Mouse (Mus musculus): ENCODE measurements around the gene Nr2f2. TPM values are rescaled to one million over a fixed set of nuclear protein-coding genes. Genes with fewer than 3 reads are reported as not detected.

The Nr2f2 gene
- polyA plus RNA-seq (2016; fragmentation: Nextera tagmentation; extraction: Ambion mirVana) = 129 and 162 TPM in 2 replicates

DNA sequence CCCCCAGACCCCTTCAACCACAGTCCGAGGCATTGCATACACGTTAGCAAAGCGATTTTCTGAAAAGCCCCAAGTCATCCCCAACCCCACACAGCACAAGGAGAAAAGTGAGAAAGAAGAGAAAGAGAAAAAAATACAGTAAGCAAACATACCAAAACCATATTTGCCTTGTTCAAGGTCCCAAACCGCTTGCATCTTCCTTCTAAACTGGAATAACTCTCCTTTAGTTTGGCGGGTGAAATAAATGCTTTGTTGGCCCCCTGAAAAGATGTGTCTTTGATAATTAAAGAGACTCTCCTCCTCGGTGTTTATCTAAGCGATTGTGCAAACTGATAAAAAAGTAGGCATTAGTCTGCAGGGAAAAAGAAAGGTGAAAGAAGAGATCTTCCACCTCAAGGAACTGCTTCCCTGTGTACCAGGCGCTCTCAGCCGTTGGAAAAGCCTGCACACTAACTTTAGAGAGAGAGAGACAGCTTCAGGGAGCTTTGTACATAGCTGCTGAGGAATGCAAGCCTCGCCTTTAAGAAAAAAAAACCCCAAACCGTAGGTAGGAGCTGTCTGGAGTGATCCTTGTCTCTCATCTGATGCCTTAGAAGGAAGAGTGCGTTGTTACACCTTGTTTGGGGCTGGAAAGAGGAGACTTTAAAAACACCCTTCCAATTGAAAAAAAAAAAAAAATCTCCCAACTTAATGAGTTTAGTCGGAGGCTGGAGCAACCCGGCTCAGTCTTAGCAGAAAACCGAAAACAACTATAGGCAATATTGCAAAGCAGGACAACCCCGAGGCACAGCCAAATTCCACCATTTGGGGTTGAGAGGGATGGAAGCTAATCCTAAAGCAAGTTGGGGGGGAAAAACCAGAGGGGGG is at the start of gene Nr2f2:
TSS of gene Nr2f2 (minus strand) at position 795 of the 867 bp plus-strand sequence.
- Histone ChIP-seq H3K27ac (peak within 1 kb of the TSS; percentile 96), H3K36me3 (replicated peaks) (no peaks in the 10 kb centered on the region), H3K9me3 (no peaks in the 10 kb centered on the region), H3K27me3 (peaks cover 50% of the 10 kb centered on the region), H3K4me3 (replicated peaks) (peak within 1 kb of the TSS; percentile 54), H3K4me1 (peaks cover 24% of the 10 kb centered on the region), H3K4me2 (peak within 1 kb of the TSS; percentile 61), H3K9ac (peak within 1 kb of the TSS; percentile 80)
- no peak for ATAC-seq (ENCODE audit: low FRiP score)
- WGBS = 1% methylated on average over 16 of the region's 16 CpGs

DNA sequence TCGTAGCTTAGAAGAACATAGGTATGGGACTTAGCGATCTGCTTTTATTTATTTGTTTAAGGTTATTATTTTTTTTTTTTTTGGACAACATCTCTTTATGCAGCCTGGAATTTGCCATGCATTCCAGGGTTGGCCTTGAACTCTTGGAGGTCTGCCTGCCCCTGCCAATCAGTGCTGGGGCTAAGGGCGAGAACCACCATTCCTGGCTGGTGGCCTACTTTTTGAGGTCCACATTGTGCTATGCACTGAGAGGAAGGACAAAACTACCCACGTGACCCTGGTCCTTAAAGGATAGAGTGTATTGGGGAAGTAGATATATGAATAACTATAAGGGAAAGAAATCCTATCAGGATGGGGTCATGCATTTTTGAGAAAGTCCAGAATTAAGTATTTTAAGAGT is 47.9 kb upstream of the Nr2f2 start:
- Histone ChIP-seq H3K9ac (no peak overlapping the region), H3K9me3 (no peaks in the 10 kb centered on the region), H3K27ac (no peak overlapping the region), H3K36me3 (replicated peaks) (peaks cover 8% of the 10 kb centered on the region; the same call in 1 of the 2 replicates), H3K4me1 (no peaks in the 10 kb centered on the region), H3K27me3 (no peaks in the 10 kb centered on the region), H3K4me3 (replicated peaks) (no peak overlapping the region), H3K4me2 (no peak overlapping the region)
- WGBS = 89% methylated on average over 4 of the region's 4 CpGs
- no peak for ATAC-seq (ENCODE audit: low FRiP score)

DNA sequence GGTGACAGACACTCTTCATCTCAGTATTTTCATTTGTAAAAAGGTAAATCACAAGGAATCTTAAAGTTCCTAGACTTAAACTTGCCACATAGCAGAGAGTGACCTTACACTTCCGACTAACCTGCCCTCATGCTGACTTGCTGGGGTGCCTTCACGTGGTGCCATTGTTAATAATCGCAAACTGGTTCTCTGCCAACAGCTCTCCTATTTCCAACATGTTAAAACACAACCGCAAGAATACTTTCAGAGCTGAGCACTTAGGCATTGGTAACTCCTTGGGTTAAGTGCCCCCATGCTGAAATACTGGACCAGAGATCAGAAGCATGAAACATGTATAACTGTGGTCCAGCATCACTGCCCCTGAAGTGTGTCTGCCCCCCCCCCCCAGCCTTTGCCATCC is 47.1 kb upstream of the Nr2f2 start:
- no peaks in the 10 kb centered on the region for H3K9me3 ChIP-seq
- no peak overlapping the region for H3K4me3 ChIP-seq (replicated peaks)
- no peak overlapping the region for H3K4me2 ChIP-seq
- H3K9ac ChIP-seq = no peak overlapping the region
- WGBS = 81% methylated on average over 4 of the region's 4 CpGs
- no peaks in the 10 kb centered on the region for H3K4me1 ChIP-seq
- H3K36me3 ChIP-seq (replicated peaks) = peaks cover 8% of the 10 kb centered on the region; the same call in 1 of the 2 replicates
- no peak for ATAC-seq (ENCODE audit: low FRiP score)
- H3K27me3 ChIP-seq = no peaks in the 10 kb centered on the region
- H3K27ac ChIP-seq = no peak overlapping the region

DNA sequence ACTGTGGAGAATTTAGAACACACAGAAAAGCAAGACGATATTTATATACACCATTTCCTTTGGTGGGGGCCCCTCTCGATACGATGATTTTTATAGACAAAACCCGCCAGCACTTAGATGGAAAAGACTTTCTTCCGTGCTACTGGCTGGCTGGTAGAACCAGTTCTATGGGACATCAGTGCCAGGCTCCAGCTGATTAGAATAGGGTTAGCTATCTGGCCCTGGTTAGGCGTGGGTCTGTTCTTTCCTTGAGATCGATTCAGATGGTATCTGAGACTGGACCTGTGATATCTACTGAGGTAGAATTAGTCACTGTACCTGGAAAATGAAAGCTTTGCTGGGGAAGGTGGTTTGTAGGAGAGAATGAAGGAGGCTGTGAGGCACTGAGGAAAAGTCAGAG is 46.4 kb upstream of the Nr2f2 start:
- Histone ChIP-seq H3K27me3 (no peaks in the 10 kb centered on the region), H3K36me3 (replicated peaks) (peaks cover 8% of the 10 kb centered on the region; the same call in 1 of the 2 replicates), H3K4me2 (no peak overlapping the region), H3K9me3 (no peaks in the 10 kb centered on the region), H3K27ac (no peak overlapping the region), H3K4me1 (no peaks in the 10 kb centered on the region), H3K9ac (no peak overlapping the region), H3K4me3 (replicated peaks) (no peak overlapping the region)
- 92% methylated on average over 7 of the region's 7 CpGs for WGBS
- ATAC-seq (ENCODE audit: low FRiP score) = no peak

DNA sequence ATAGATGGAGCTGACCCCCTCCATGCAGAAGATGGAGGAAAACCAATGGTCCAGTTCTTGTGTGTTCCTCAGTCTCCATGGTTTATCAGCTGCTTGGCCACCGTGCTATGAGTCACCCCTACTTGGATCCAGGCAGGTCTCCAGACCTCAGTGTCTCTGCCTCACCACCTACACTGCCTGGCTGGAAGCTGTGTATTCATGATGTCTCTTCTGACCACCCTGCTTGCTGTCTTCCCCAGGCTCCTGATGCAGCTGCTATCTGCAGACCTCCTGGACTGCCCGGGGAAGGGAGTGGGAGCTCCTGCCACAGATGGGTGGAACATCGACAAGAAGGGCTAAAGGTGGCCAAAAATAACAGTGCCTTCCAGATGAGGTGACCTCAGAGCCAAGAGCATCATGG is 43.8 kb upstream of the Nr2f2 start:
- Histone ChIP-seq H3K4me3 (replicated peaks) (no peak overlapping the region), H3K27me3 (no peaks in the 10 kb centered on the region), H3K9me3 (no peaks in the 10 kb centered on the region), H3K4me1 (no peaks in the 10 kb centered on the region), H3K4me2 (no peak overlapping the region), H3K36me3 (replicated peaks) (peaks cover 8% of the 10 kb centered on the region; the same call in 1 of the 2 replicates), H3K9ac (no peak overlapping the region), H3K27ac (no peak overlapping the region)
- WGBS = 89% methylated on average over 3 of the region's 3 CpGs
- ATAC-seq (ENCODE audit: low FRiP score) = no peak

DNA sequence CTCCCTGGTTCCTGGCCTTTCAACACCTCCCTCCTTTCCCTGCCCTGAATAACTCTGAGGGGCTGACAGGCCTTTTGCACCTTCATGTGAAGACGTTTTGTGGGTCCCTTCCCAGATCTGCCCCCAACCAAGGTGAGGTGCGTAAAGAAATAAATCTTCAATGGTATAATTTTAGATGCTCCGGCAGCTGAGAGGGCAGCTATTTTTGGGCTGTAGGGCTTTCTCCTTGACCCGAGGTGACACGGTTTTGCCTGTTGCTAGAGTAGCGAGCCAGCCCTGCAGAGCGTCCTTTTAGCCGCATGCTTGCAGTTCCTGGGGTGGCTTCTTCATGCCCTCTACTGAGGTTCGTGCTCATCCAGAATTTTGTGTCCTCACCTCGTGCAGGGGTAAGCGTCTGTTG is 43.4 kb upstream of the Nr2f2 start:
- Histone ChIP-seq H3K4me1 (no peaks in the 10 kb centered on the region), H3K36me3 (replicated peaks) (peaks cover 8% of the 10 kb centered on the region; the same call in 1 of the 2 replicates), H3K4me3 (replicated peaks) (no peak overlapping the region), H3K4me2 (no peak overlapping the region), H3K9me3 (no peaks in the 10 kb centered on the region), H3K27ac (no peak overlapping the region), H3K27me3 (no peaks in the 10 kb centered on the region), H3K9ac (no peak overlapping the region)
- ATAC-seq (ENCODE audit: low FRiP score) = no peak
- 93% methylated on average over 11 of the region's 11 CpGs for WGBS

DNA sequence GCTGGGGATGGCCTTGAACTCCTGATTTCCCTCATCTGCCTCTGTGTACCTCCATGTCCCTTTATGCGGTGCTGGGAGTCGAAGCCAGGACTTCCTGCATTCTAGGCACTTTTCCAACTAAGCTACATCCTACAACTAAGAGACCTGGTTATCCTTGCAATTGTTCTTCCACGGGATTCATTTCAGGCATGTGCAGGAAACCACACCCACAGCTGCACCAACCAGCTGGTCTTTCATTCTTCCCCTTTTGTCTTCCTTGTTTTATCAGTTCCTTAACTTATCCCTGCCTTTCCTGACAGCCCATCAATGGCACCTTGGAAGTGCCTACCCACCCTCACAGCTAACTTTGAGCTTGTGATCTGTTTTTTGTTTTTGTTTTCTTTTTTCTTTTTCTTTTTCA is 42.3 kb upstream of the Nr2f2 start:
- Histone ChIP-seq H3K27me3 (no peaks in the 10 kb centered on the region), H3K27ac (no peak overlapping the region), H3K4me3 (replicated peaks) (no peak overlapping the region), H3K9me3 (no peaks in the 10 kb centered on the region), H3K36me3 (replicated peaks) (peaks cover 17% of the 10 kb centered on the region), H3K4me2 (no peak overlapping the region), H3K9ac (no peak overlapping the region), H3K4me1 (no peaks in the 10 kb centered on the region)
- WGBS = 84% methylated on average over 3 of the region's 3 CpGs
- ATAC-seq (ENCODE audit: low FRiP score) = no peak

DNA sequence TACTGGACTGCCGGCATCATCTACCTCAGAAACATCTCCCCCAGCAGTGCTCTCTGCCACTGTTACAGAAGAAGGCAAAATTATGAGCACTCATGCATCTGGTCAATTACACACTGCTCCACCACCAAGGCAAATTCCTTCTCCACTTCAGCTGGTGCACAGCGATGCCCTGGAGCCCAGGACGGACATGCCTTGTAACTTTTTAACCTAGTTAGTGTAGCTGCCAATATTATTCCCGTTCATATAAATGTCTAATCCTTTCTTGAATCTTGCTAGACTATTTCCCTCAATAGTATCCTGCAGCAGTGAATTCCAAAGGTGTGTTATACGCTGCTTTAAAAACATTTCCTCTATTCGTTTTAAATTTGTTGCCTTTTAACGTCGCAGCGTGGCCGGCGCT is 40.6 kb upstream of the Nr2f2 start:
- Histone ChIP-seq H3K36me3 (replicated peaks) (peaks cover 21% of the 10 kb centered on the region), H3K4me2 (no peak overlapping the region), H3K4me1 (no peaks in the 10 kb centered on the region), H3K9me3 (no peaks in the 10 kb centered on the region), H3K4me3 (replicated peaks) (no peak overlapping the region), H3K27ac (no peak overlapping the region), H3K9ac (no peak overlapping the region), H3K27me3 (no peaks in the 10 kb centered on the region)
- WGBS = 93% methylated on average over 11 of the region's 11 CpGs
- ATAC-seq (ENCODE audit: low FRiP score) = no peak

DNA sequence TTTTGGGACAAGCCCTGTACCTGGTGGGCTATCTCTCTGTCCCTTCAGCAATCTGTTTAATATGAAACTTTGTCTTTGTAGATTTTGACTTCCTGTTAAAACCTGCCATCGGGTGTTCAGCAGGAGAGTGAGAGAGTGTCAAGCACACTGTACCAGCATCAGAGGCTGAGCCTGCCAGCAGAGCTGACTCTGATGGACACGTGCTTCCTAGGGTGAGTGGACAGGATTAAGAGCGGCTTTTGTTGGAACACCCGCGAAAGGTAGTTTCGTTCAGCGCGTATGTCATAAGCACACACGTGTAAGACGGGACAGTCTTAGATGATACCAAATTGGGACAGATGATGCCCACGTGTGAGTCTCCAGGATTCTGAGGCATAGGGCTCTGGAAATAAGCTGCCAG is 40.0 kb upstream of the Nr2f2 start:
- 92% methylated on average over 11 of the region's 11 CpGs for WGBS
- no peak overlapping the region for H3K4me2 ChIP-seq
- H3K27me3 ChIP-seq = no peaks in the 10 kb centered on the region
- ATAC-seq (ENCODE audit: low FRiP score) = no peak
- no peak overlapping the region for H3K4me3 ChIP-seq (replicated peaks)
- H3K9ac ChIP-seq = no peak overlapping the region
- no peaks in the 10 kb centered on the region for H3K4me1 ChIP-seq
- H3K27ac ChIP-seq = no peak overlapping the region
- no peaks in the 10 kb centered on the region for H3K9me3 ChIP-seq
- peaks cover 20% of the 10 kb centered on the region for H3K36me3 ChIP-seq (replicated peaks)

DNA sequence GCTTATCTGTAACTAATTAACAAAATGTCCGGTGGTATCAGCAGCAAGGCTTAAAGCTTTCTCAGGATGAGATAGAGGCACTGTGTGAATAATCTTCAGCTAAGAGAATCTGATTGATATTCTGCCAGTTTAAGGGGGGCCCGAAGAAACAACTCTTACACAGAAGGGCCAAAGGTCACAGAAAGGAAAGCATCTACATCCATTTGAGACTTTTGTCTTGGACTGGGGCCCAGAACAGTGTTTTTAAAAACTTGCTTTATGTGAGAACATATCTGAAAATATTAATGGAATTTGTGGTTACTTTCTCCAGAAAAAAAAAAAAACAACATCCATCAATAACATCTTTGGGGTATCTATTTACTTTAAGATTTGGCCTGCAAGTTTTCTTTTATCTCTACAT is 38.9 kb upstream of the Nr2f2 start:
- Histone ChIP-seq H3K27ac (no peak overlapping the region), H3K27me3 (no peaks in the 10 kb centered on the region), H3K4me1 (no peaks in the 10 kb centered on the region), H3K4me3 (replicated peaks) (no peak overlapping the region), H3K9me3 (no peaks in the 10 kb centered on the region), H3K36me3 (replicated peaks) (peaks cover 15% of the 10 kb centered on the region), H3K9ac (no peak overlapping the region), H3K4me2 (no peak overlapping the region)
- WGBS = 87% methylated on average over 2 of the region's 2 CpGs
- no peak for ATAC-seq (ENCODE audit: low FRiP score)

DNA sequence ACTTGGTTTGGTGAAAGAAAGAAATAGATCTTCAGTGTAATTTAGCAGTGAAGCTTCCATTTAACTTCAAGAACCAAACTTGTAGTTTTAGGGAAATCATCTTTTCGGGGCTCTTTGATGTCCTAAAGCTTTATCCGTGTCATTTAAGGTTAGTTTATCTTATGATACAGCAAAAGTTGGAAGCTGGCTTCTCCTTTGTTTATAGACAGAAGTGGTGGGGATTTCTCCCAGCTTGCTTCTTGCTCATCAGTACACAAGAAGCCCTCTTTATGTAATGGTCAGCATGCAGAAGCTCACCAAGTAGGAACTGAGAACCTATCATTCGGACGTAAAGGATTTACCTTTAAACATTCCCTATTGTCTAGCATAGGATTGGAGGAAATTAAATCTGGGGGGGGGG is 16.3 kb upstream of the Nr2f2 start:
- WGBS = 86% methylated on average over 4 of the region's 4 CpGs
- Histone ChIP-seq H3K27me3 (peaks cover 8% of the 10 kb centered on the region), H3K4me2 (no peak overlapping the region), H3K36me3 (replicated peaks) (no peaks in the 10 kb centered on the region), H3K9me3 (no peaks in the 10 kb centered on the region), H3K9ac (no peak overlapping the region), H3K4me3 (replicated peaks) (no peak overlapping the region), H3K4me1 (peaks cover 9% of the 10 kb centered on the region), H3K27ac (no peak overlapping the region)
- ATAC-seq (ENCODE audit: low FRiP score) = no peak

DNA sequence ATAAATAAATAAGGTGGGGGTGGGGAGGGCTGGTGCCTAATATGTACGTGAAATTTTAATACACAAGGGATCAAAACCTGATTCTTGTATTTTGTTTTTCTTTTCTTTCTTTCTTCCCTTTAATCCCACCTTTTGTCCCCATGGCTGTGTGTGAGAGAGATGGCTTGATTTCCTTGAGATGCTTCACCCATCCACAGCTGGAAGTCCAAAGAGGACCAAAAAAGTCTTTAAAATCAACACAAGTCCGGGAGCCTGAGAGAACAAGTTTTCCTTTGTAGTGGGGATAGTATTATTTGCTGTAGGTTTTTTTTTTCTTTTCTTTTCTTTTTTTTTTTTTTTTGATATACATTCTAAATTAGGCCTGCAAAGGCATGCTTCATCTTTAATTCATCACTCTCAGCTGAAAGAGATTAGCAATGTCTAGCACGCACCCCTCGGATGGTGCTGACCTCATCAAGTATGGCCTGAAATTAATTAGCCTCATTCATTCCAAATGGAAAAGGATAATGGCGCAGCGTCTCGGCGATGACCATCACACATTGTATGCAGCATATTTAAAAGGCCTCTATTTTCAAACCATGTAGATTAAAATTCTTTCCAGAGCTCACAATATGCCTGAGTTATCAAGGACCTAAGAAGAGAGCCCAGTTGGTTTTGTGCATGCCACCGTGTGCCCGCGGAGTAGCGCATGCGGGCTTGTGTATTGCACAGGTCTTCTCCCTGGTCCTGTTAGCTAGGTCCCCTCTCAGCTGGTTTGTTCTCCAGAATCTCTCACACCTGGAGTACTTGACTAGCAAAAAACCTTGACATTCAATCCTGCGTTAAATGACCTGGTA is 15.1 kb upstream of the Nr2f2 start:
- no peak overlapping the region for H3K4me2 ChIP-seq
- 22% methylated on average over 14 of the region's 14 CpGs for WGBS

More for the DNA sequence above, 15.1 kb upstream of the Nr2f2 start:
- H3K9ac ChIP-seq = no peak overlapping the region
- no peaks in the 10 kb centered on the region for H3K9me3 ChIP-seq
- H3K4me1 ChIP-seq = peaks cover 9% of the 10 kb centered on the region
- peaks cover 9% of the 10 kb centered on the region for H3K27me3 ChIP-seq
- ATAC-seq (ENCODE audit: low FRiP score) = peak; percentile 90
- peak overlapping the region; percentile 80 for H3K27ac ChIP-seq
- H3K4me3 ChIP-seq (replicated peaks) = no peak overlapping the region
- no peaks in the 10 kb centered on the region for H3K36me3 ChIP-seq (replicated peaks)

All from forebrain, embryonic 12.5 days (tissue).